Mouse (Mus musculus): Measurements from ENCODE around the gene Hmcn1.

DNA sequence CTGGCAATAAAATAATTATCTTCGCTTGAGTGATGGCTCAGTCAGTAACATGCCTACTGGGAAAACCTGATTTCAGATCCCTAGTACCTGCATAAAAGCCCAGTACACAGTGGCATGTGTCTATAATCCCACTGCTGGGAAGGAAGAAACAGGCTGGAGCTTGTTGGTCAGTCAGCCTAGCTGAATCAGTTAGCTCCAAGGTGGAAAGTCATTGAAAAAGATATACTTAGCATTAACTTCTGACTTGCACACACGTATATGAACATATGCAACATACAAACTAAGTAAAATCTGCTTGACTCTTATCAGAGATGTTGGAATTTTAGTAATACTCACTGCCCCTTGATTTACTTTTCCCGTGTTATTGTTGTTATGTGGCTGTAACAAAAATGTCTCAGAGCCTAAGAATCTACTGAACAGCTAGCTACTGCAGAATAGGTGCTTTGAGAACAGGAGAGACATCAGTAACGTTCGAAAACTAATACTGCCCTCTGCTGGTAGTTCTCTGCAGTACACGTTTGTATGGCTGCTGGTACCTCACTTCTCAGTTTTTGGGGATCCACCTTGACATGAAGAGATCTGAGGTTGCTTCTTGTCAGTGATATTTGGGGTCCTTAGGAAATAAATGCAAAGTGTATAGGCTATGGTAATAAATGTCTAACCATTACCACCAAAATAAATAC is 16.0 kb upstream of the Hmcn1 start:
- TF ChIP-seq POLR2A (IDR thresholded peaks at IDR 0.05; ENCODE audit: insufficient read depth, low read depth, low read length), result no peak
- no peak for TF ChIP-seq CTCF (IDR thresholded peaks at IDR 0.05; ENCODE audit: insufficient read depth, low read depth, low read length)
